Mouse (Mus musculus) CH12.LX (cell line): ENCODE data around the gene Mms19. TPM values are rescaled to one million over a fixed set of nuclear protein-coding genes. Genes with fewer than 3 reads are reported as not detected.

Source experiments
- DNase-seq: peaks from one replicate; pipeline ENCODE4 v3.0.0-alpha.2; 2013; ENCODE audit errors: extremely low read depth
- H3K27ac ChIP-seq: 2 replicates; pipeline ENCODE4 v1.5.1; 2012; ENCODE audit warnings: low read depth, mild to moderate bottlenecking, control low read depth, moderate library complexity; ENCODE audit not compliant: insufficient read depth
- H3K27me3 ChIP-seq: replicated peaks from 2 replicates; pipeline ENCODE3; 2012; ENCODE audit warnings: inconsistent platforms
- H3K36me3 ChIP-seq, 2 experiments: replicated peaks in 1 of 2; 2 replicates each; pipeline versions ENCODE3 to v1.6.1; 2012; ENCODE audit warnings: inconsistent platforms in 1 of 2, low read length in 1 of 2, mild to moderate bottlenecking in 1 of 2, mixed read lengths in 1 of 2, moderate library complexity in 1 of 2; ENCODE audit not compliant: control insufficient read depth in 1 of 2, insufficient read depth in 1 of 2
- H3K4me1 ChIP-seq, 2 experiments: 2 replicates each; pipeline ENCODE4 v1.6.1; 2012; ENCODE audit warnings: inconsistent platforms in 1 of 2, moderate library complexity in 1 of 2; ENCODE audit not compliant: insufficient read depth in 2 of 2, control insufficient read depth in 1 of 2
- H3K4me2 ChIP-seq: 2 replicates; pipeline ENCODE4 v1.6.1; 2012; ENCODE audit warnings: low read depth, mild to moderate bottlenecking, control low read depth; ENCODE audit not compliant: poor library complexity, insufficient read depth, severe bottlenecking
- H3K4me3 ChIP-seq, 3 experiments: fragments of 150-350 bp in 1 of 3; sonication (generic) in 1 of 3; replicated peaks in 1 of 3; 2 replicates each; pipeline versions ENCODE3 to v1.5.1; 2011 to 2012; ENCODE audit warnings: low read depth in 2 of 3, low read length in 2 of 3, mild to moderate bottlenecking in 2 of 3, moderate library complexity in 2 of 3, control low read depth in 1 of 3, improper control_type of control experiment in 1 of 3, inconsistent platforms in 1 of 3, mixed read lengths in 1 of 3; ENCODE audit not compliant: poor library complexity in 1 of 3
- H3K79me2 ChIP-seq: replicated peaks from 2 replicates; pipeline ENCODE4 v1.6.1; 2012; ENCODE audit warnings: mild to moderate bottlenecking, moderate library complexity; ENCODE audit not compliant: control insufficient read depth, poor library complexity, insufficient read depth, severe bottlenecking; ENCODE audit errors: extremely low read depth
- H3K9ac ChIP-seq: 2 replicates; pipeline ENCODE4 v1.6.1; 2012; ENCODE audit warnings: low read depth, mild to moderate bottlenecking, control low read depth, moderate library complexity; ENCODE audit not compliant: insufficient read depth
- H3K9me3 ChIP-seq: replicated peaks from 2 replicates; pipeline ENCODE3; 2012; ENCODE audit warnings: low read length, inconsistent platforms, mixed read lengths
- BHLHE40 ChIP-seq: IDR thresholded peaks from 2 replicates; pipeline ENCODE4 v1.6.1; 2011; ENCODE audit warnings: mild to moderate bottlenecking, low read depth, low read length, improper control_type of control experiment
- CTCF ChIP-seq, 2 experiments: IDR thresholded peaks in 1 of 2; conservative IDR thresholded peaks in 1 of 2; 2 replicates each; pipeline ENCODE4 v1.5.1; 2011 to 2012; ENCODE audit warnings: low read depth in 2 of 2, low read length in 2 of 2, improper control_type of control experiment in 1 of 2, inconsistent platforms in 1 of 2, mild to moderate bottlenecking in 1 of 2, moderate library complexity in 1 of 2
- E2F4 ChIP-seq: IDR thresholded peaks from 2 replicates; pipeline ENCODE4 v1.6.1; 2011; ENCODE audit warnings: low read depth, low read length, improper control_type of control experiment; ENCODE audit not compliant: insufficient replicate concordance
- ELF1 ChIP-seq: IDR thresholded peaks from 2 replicates; pipeline ENCODE4 v1.6.1; 2014; ENCODE audit warnings: low read depth, mild to moderate bottlenecking, inconsistent platforms, low read length, improper control_type of control experiment
- EP300 ChIP-seq: IDR thresholded peaks from 2 replicates; pipeline ENCODE4 v1.6.1; 2011; ENCODE audit warnings: low read length, improper control_type of control experiment
- IRF4 ChIP-seq: IDR thresholded peaks from 2 replicates; pipeline ENCODE4 v1.6.1; 2014; ENCODE audit warnings: low read depth, mild to moderate bottlenecking, inconsistent platforms, low read length, improper control_type of control experiment
- JUND ChIP-seq: conservative IDR thresholded peaks from 2 replicates; pipeline ENCODE4 v1.6.1; 2011; ENCODE audit warnings: low read depth, low read length, improper control_type of control experiment
- KAT2A ChIP-seq: IDR thresholded peaks from 2 replicates; pipeline ENCODE4 v1.6.1; 2012; ENCODE audit warnings: low read length, improper control_type of control experiment, inconsistent platforms; ENCODE audit not compliant: insufficient replicate concordance
- MYC ChIP-seq: IDR thresholded peaks from 2 replicates; pipeline ENCODE4 v1.6.1; 2011; ENCODE audit warnings: low read depth, mild to moderate bottlenecking, improper control_type of control experiment, low read length
- NELFE ChIP-seq: IDR thresholded peaks from 2 replicates; pipeline ENCODE4 v1.6.1; 2011; ENCODE audit warnings: low read depth, low read length, improper control_type of control experiment
- PAX5 ChIP-seq: IDR thresholded peaks from 2 replicates; pipeline ENCODE4 v1.6.1; 2012; ENCODE audit warnings: low read length, inconsistent platforms, mixed read lengths
- RAD21 ChIP-seq: IDR thresholded peaks from 2 replicates; pipeline ENCODE4 v1.6.1; 2011; ENCODE audit warnings: low read depth, mild to moderate bottlenecking, low read length, improper control_type of control experiment, moderate library complexity
- SIN3A ChIP-seq: IDR thresholded peaks from 2 replicates; pipeline ENCODE4 v1.6.1; 2012; ENCODE audit warnings: low read length, improper control_type of control experiment, inconsistent platforms
- TBP ChIP-seq: conservative IDR thresholded peaks from 2 replicates; pipeline ENCODE4 v1.6.1; 2011; ENCODE audit warnings: low read depth, low read length, improper control_type of control experiment
- TCF12 ChIP-seq: IDR thresholded peaks from 2 replicates; pipeline ENCODE4 v1.6.1; 2014; ENCODE audit warnings: low read depth, mild to moderate bottlenecking, inconsistent platforms, low read length, improper control_type of control experiment
- UBTF ChIP-seq: IDR thresholded peaks from 2 replicates; pipeline ENCODE4 v1.6.1; 2012; ENCODE audit warnings: low read depth, mild to moderate bottlenecking, inconsistent platforms, low read length, improper control_type of control experiment, moderate library complexity
- USF1 ChIP-seq: IDR thresholded peaks from 2 replicates; pipeline ENCODE4 v1.6.1; 2014; ENCODE audit warnings: low read depth, mild to moderate bottlenecking, inconsistent platforms, low read length, improper control_type of control experiment
- USF2 ChIP-seq: conservative IDR thresholded peaks from 2 replicates; pipeline ENCODE4 v1.6.1; 2011; ENCODE audit warnings: low read depth, low read length, improper control_type of control experiment
- ZKSCAN1 ChIP-seq: IDR thresholded peaks from 2 replicates; pipeline ENCODE4 v1.6.1; 2012; ENCODE audit warnings: low read depth, inconsistent platforms, low read length, improper control_type of control experiment, borderline replicate concordance
- ZMIZ1 ChIP-seq: IDR thresholded peaks from 2 replicates; pipeline ENCODE4 v1.6.1; 2012; ENCODE audit warnings: low read depth, mild to moderate bottlenecking, inconsistent platforms, low read length, improper control_type of control experiment
- ZNF384 ChIP-seq: IDR thresholded peaks from 2 replicates; pipeline ENCODE4 v1.6.1; 2012; ENCODE audit warnings: low read depth, low read length, improper control_type of control experiment, inconsistent platforms
- dilution Hi-C: fragments of 300-500 bp; cut with MboI; formaldehyde crosslinking; loops from 2 replicates; pipeline ENCODE4 v1.14.3; 2020; ENCODE audit warnings: low sequenced_read_pairs; ENCODE audit not compliant: extremely low pct_unique_long_range_greater_than_20kb, extremely low pct_ligation_motif_present
- in situ Hi-C: fragments of 300-500 bp; cut with MboI; formaldehyde crosslinking; loops from 3 replicates; pipeline ENCODE4 v1.14.3; 2019; ENCODE audit warnings: low sequenced_read_pairs, low pct_ligation_motif_present, low pct_unique_long_range_greater_than_20kb, mixed read lengths
- polyA plus RNA-seq: library from polyadenylated mRNA; unstranded; fragments of >175 nt; gene quantifications from 2 replicates; pipeline ENCODE4 v1.2.1, GENCODE M21; 2012; ENCODE audit warnings: low read depth; ENCODE audit not compliant: insufficient read length
- total RNA-seq, 2 experiments: library from RNA; depleted of rRNA; stranded (reverse); fragments of 300-350 nt in 1 of 2; fragments of >200 nt in 1 of 2; gene quantifications; 2 replicates each; pipeline ENCODE4 v1.2.3; 2012 to 2014

Gene Mms19
- total and polyA plus RNA-seq, 3 experiments, result 32.1 to 46.3 (median 43.3) TPM

DNA sequence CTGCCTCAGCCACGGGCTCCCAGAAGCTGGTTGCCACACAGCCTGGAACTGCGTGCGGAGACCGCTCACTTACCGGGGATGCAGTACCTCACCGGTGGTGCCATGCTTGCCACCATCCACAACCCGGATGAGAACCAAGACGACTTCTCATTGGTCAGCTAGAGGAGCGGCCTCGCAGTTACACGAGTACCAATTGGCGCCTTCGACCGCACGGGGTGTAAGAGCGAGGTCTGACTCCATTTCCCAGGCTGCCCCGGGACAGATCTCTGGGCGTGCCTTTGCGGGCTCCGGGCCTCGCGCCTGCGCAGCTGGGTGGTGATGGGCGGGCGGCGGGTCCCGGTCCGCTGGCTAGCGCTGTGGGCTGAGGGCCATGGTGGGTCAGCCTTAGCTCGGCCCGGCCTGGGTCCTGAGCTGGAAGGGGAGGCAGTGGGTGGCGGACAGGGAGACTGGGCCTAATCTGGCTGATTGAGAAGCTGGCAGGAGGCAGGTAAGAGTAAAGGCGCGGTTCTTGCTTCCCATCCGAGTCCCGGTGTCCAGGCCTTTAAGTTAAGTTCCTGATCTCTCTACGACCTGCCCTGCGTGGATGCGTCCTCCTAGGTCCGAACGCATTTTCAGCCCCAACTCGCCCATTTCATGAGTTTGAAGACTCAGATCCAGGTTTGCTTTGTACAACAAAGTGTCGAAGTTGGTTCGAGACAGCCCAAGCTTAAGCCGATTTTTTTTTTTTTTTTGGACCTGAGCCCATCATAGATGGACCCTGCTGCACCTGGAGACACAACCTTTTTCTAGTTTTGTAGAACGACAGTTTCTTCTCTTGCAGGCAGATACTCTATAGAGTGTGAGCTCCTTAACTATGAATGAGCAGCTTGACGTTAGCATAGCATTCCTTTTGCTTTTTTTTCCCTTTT is 47.5 kb downstream of the Mms19 start, which contains the start of the genes Exosc1 and Zdhhc16 (continued):
- TF ChIP-seq TCF12 (peak; percentile 76; the same call in 1 of the 2 replicates), ZMIZ1 (peak; percentile 80; the same call in 1 of the 2 replicates), RAD21 (no peak), SIN3A (peak; percentile 84), JUND (no peak), KAT2A (peak; percentile 97), IRF4 (no peak; the same call in 1 of the 2 replicates), ZKSCAN1 (no peak), CTCF (conservative IDR thresholded peaks at IDR 0.05 in 1 of 2, IDR thresholded peaks at IDR 0.05 in 1 of 2; ENCODE audit: low read depth in 2 of 2, low read length in 2 of 2) (no peak)

DNA sequence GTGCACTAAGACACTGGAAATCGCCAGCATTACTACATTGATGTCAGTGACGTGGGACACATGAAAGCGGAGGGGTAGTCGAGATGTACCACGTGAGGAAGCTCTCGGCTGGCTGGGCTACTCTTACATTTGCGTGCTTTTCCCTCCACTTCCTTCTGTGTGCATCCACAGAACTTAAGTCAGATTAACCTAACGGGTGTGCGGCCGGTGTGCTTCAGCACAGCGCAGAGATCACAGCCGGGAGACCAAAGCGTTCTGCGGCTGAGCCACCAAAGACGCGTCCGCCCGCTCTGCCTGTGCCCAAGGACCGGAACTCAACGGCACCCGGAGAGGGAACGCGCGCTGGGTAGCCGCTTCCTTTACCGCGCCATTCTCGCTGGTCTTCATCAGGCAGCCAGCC is 48.3 kb downstream of the Mms19 start:
- peak overlapping the region; percentile 65 for H3K4me2 ChIP-seq
- peaks cover 61% of the 10 kb centered on the region for H3K79me2 ChIP-seq
- DNase-seq, result peak; percentile 58
- in situ Hi-C loops (loop anchor here (5.0 kb wide), 1 partner anchor 55 kb away; no protein-coding TSS in a partner anchor), dilution Hi-C loops (no loop called here)
- H3K27ac ChIP-seq, result peak overlapping the region; percentile 61
- no peaks in the 10 kb centered on the region for H3K9me3 ChIP-seq
- H3K36me3 ChIP-seq, result peaks cover 29 to 59% of the 10 kb centered on the region in 2 experiments
- TF ChIP-seq USF2, result peak; percentile 26
- no peak for TF ChIP-seq TBP
- TF ChIP-seq ZNF384, result no peak
- TF ChIP-seq ZMIZ1, result no peak
- TF ChIP-seq NELFE, result no peak
- peak; percentile 40; the same call in 1 of the 2 replicates for TF ChIP-seq BHLHE40
- TF ChIP-seq EP300, result no peak
- TF ChIP-seq E2F4, result no peak
- TF ChIP-seq ELF1, result no peak
- TF ChIP-seq MYC, result 0 out of 2 replicates have a peak, but pooled peaks have one; percentile 56
- no peak for TF ChIP-seq RAD21
- TF ChIP-seq KAT2A, result no peak
- TF ChIP-seq UBTF, result no peak
- TF ChIP-seq JUND, result no peak
- peak; percentile 7; the same call in 1 of the 2 replicates for TF ChIP-seq SIN3A
- TF ChIP-seq USF1, result peak; percentile 46; the same call in 1 of the 2 replicates
- no peak for TF ChIP-seq PAX5
- H3K4me1 ChIP-seq, result peaks cover 8 to 36% of the 10 kb centered on the region in 2 experiments; a peak in 3 of 4 replicates
- peak overlapping the region; percentile 96 to 99 (median 98) for H3K4me3 ChIP-seq
- no peaks in the 10 kb centered on the region for H3K27me3 ChIP-seq
- peak overlapping the region; percentile 73 for H3K9ac ChIP-seq
